Mouse (Mus musculus) midbrain, embryonic 11.5 days (tissue): ENCODE results near the gene Isg20l2. TPM values are rescaled to one million over a fixed set of nuclear protein-coding genes. Genes with fewer than 3 reads are reported as not detected.

ENCODE experiments used
- ATAC-seq: fragments of 200-750 bp; cut with Nextera tagmentation; 2 replicates; pipeline ENCODE4 v1.8.0; 2017; ENCODE audit warnings: moderate TSS enrichment, moderate library complexity; ENCODE audit not compliant: low FRiP score
- DNase-seq: peaks from one replicate; pipeline ENCODE4 v3.0.0; 2015; ENCODE audit warnings: low spot score; ENCODE audit errors: missing footprints
- H3K27ac ChIP-seq: fragments of 300-500 bp; sonication (generic); 2 replicates; pipeline ENCODE4 v1.5.1; 2014; ENCODE audit warnings: low read depth, low read length
- H3K27me3 ChIP-seq: fragments of 300-500 bp; sonication (generic); 2 replicates; pipeline ENCODE4 v1.6.1; 2014; ENCODE audit warnings: mild to moderate bottlenecking, low read length, moderate library complexity, mixed read lengths; ENCODE audit not compliant: control insufficient read depth, insufficient read depth
- H3K36me3 ChIP-seq: fragments of 300-500 bp; sonication (generic); 2 replicates; pipeline ENCODE4 v1.6.1; 2014; ENCODE audit warnings: mild to moderate bottlenecking, low read length, moderate library complexity, mixed read lengths; ENCODE audit not compliant: control insufficient read depth, insufficient read depth
- H3K4me1 ChIP-seq: fragments of 300-500 bp; sonication (generic); 2 replicates; pipeline ENCODE4 v1.6.1; 2014; ENCODE audit warnings: low read length; ENCODE audit not compliant: control insufficient read depth, insufficient read depth
- H3K4me2 ChIP-seq: fragments of 300-500 bp; sonication (generic); 2 replicates; pipeline ENCODE4 v1.6.1; 2014; ENCODE audit warnings: mild to moderate bottlenecking, moderate library complexity
- H3K4me3 ChIP-seq: fragments of 300-500 bp; sonication (generic); 2 replicates; pipeline ENCODE4 v1.5.1; 2014; ENCODE audit warnings: low read depth, low read length
- H3K9ac ChIP-seq: fragments of 300-500 bp; sonication (generic); 2 replicates; pipeline ENCODE4 v1.6.1; 2014; ENCODE audit warnings: low read length
- H3K9me3 ChIP-seq: fragments of 300-500 bp; sonication (generic); 2 replicates; pipeline ENCODE4 v1.6.1; 2016; ENCODE audit warnings: low read length; ENCODE audit not compliant: control insufficient read depth
- WGBS: fragments of 180-500 bp; shearing (Covaris S2); extraction: QIAGEN DNeasy Blood & Tissue Kit; methylation state at CpG from one replicate; pipeline ENCODE4 v1.1.7; 2014; 5-methylcytosine and 5-hydroxymethylcytosine counted together
- polyA plus RNA-seq: library from polyadenylated mRNA; unstranded; fragments of >200 nt; fragmentation: Nextera tagmentation; extraction: Ambion mirVana; gene quantifications from 2 replicates; pipeline ENCODE4 v1.2.1, GENCODE M21; 2014

Gene Isg20l2
- polyA plus RNA-seq, 1 experiment from 2014 or later: 53.9 TPM

DNA sequence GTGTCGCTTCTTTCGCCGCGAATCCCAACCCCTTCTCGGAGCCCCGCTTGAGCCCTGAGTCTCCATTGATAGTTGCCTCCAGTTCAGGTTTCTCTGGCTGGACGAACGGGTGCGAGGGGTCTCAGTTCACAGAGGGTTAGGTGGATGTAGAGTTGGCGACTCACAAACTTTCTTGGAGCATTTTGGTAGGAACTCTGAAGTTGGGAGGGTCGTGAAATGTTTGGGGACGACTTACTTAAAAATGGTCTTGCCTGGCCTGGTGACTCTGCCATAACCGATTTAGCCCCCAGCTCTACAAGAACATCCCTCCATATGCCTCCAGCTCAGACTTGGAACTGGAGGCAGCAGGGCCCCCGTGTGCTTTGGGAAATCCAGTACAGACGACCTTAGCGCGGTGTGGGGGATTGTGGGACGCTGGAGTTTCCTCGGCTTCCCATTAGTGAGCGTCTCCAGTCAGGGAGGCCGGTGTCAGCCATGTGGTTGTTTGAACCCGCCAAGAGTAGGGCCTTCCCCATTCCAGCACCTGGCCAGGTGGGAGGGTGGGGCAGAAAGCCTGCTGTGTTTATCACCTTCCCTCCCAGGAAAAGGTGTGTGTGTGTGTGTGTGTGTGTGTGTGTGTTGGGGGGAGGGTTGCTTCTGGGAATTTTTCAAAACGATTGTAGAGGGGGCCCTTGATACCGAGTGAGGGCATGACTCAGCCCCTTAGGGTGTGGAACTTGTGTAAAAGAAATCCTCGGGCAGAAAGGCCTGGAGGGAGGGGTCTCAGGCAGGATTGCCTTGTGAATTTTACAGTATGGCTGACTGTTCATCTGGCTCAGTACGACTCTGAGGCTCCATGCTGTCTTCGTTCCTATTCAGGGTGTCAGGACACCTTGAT is 22.9 kb upstream of the Isg20l2 start:
- H3K27me3 ChIP-seq: no peaks in the 10 kb centered on the region
- peak overlapping the region; percentile 83 for H3K4me2 ChIP-seq
- H3K36me3 ChIP-seq: no peaks in the 10 kb centered on the region
- peaks cover 33% of the 10 kb centered on the region for H3K4me1 ChIP-seq
- no peak for ATAC-seq
- peak overlapping the region; percentile 83 for H3K27ac ChIP-seq
- H3K4me3 ChIP-seq: peak overlapping the region; percentile 100
- under 1% methylated on average over 27 of the region's 27 CpGs for WGBS
- H3K9me3 ChIP-seq: no peaks in the 10 kb centered on the region
- peak overlapping the region; percentile 98 for H3K9ac ChIP-seq
- DNase-seq: peak; percentile 93

GRCm38 (mm10) chr3:87907906-87908305 is 22.2 kb upstream of the Isg20l2 start:
- WGBS: 25% methylated on average over 1 of the region's 1 CpGs
- H3K4me2 ChIP-seq: peak overlapping the region; percentile 83
- no peaks in the 10 kb centered on the region for H3K9me3 ChIP-seq
- peaks cover 33% of the 10 kb centered on the region for H3K4me1 ChIP-seq
- H3K27me3 ChIP-seq: no peaks in the 10 kb centered on the region
- H3K4me3 ChIP-seq: peak overlapping the region; percentile 100
- no peak for ATAC-seq
- H3K36me3 ChIP-seq: peaks cover 1% of the 10 kb centered on the region; the same call in 1 of the 2 replicates
- H3K9ac ChIP-seq: peak overlapping the region; percentile 98
- no peak overlapping the region for H3K27ac ChIP-seq
- DNase-seq: no peak

DNA sequence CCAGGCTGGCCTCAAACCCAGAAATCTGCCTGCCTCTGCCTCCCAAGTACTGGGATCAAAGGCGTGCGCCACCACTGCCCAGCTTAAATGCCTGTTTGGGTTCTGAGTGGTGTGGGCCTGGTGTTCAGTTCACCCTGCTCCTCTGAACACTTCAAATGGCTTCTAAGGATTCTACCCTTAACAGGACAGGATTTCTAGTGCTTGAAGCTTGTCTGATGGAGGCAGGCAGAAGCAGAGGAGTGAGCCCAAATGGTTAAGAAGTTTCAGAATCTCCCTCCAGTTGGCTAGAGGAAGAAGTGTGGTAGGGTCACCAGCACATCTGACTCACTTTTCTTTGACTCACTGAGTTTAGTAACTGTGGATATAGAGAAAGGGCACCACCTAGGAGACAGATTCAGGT is 20.7 kb upstream of the Isg20l2 start:
- WGBS: 98% methylated on average over 2 of the region's 2 CpGs
- DNase-seq: peak; percentile 83
- Histone ChIP-seq H3K4me1 (peaks cover 33% of the 10 kb centered on the region), H3K36me3 (peaks cover 10% of the 10 kb centered on the region), H3K27ac (0 out of 2 replicates have a peak overlapping the region, but pooled peaks have one; percentile 76), H3K4me3 (no peak overlapping the region), H3K4me2 (peak overlapping the region; percentile 59; the same call in 1 of the 2 replicates), H3K27me3 (no peaks in the 10 kb centered on the region), H3K9me3 (no peaks in the 10 kb centered on the region), H3K9ac (no peak overlapping the region; the same call in 1 of the 2 replicates)
- no peak for ATAC-seq

DNA sequence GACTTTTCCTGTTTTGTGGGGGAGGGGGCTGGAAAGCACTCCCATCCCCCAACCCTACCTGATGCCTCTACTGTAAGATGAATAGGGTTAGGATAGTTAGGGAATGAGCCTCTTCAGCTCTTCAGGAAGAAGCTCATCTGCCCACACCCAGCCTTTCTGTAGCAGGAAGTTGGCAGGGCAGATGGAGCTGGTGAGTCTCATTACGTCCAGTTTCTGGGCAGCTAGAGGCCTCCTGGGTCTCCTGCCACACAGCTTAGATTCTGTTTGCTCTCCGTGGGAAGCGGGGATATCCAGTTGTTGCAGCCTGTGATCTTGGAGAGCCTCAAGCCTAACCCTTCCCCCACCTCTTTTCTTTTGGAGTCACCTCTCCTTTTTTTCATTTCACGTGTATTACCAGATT is 20.2 kb upstream of the Isg20l2 start:
- H3K4me3 ChIP-seq: peak overlapping the region; percentile 37; the same call in 1 of the 2 replicates
- peak overlapping the region; percentile 59 for H3K4me2 ChIP-seq
- peak overlapping the region; percentile 44 for H3K9ac ChIP-seq
- ATAC-seq (no peak), DNase-seq (peak; percentile 85)
- H3K27ac ChIP-seq: peak overlapping the region; percentile 76
- H3K36me3 ChIP-seq: peaks cover 11% of the 10 kb centered on the region
- WGBS: 6% methylated on average over 4 of the region's 4 CpGs
- no peaks in the 10 kb centered on the region for H3K27me3 ChIP-seq
- H3K4me1 ChIP-seq: peaks cover 33% of the 10 kb centered on the region
- H3K9me3 ChIP-seq: no peaks in the 10 kb centered on the region

- peaks cover 11% of the 10 kb centered on the region for H3K36me3 ChIP-seq
- no peaks in the 10 kb centered on the region for H3K27me3 ChIP-seq
- H3K9me3 ChIP-seq: no peaks in the 10 kb centered on the region
- H3K4me1 ChIP-seq: peaks cover 33% of the 10 kb centered on the region
- 4% methylated on average over 12 of the region's 12 CpGs for WGBS
- peak; percentile 41 for ATAC-seq
- peak overlapping the region; percentile 53 for H3K9ac ChIP-seq
- H3K4me2 ChIP-seq: peak overlapping the region; percentile 59
- peak overlapping the region; percentile 76 for H3K27ac ChIP-seq
- DNase-seq: peak; percentile 97
- peak overlapping the region; percentile 37 for H3K4me3 ChIP-seq
Observed at GRCm38 (mm10) chr3:87910573-87911141, 19.5 kb upstream of the Isg20l2 start.

- H3K4me3 ChIP-seq: no peak overlapping the region
- no peak for ATAC-seq
Observed at GRCm38 (mm10) chr3:87913491-87913890, 16.6 kb upstream of the Isg20l2 start.

GRCm38 (mm10) chr3:87913891-87914290 is 16.2 kb upstream of the Isg20l2 start:
- Histone ChIP-seq H3K27ac (no peak overlapping the region), H3K9ac (no peak overlapping the region), H3K9me3 (no peaks in the 10 kb centered on the region), H3K4me2 (no peak overlapping the region), H3K27me3 (no peaks in the 10 kb centered on the region), H3K4me3 (no peak overlapping the region), H3K36me3 (peaks cover 11% of the 10 kb centered on the region), H3K4me1 (peaks cover 17% of the 10 kb centered on the region)
- peak; percentile 62 for DNase-seq
- ATAC-seq: no peak
- WGBS: 94% methylated on average over 10 of the region's 10 CpGs

More at GRCm38 (mm10) chr3:87913491-87913890, 16.6 kb upstream of the Isg20l2 start:
- DNase-seq: peak; percentile 8
- Histone ChIP-seq H3K36me3 (peaks cover 11% of the 10 kb centered on the region), H3K9me3 (no peaks in the 10 kb centered on the region), H3K4me2 (no peak overlapping the region), H3K9ac (no peak overlapping the region), H3K4me1 (peaks cover 21% of the 10 kb centered on the region), H3K27ac (no peak overlapping the region), H3K27me3 (no peaks in the 10 kb centered on the region)
- 90% methylated on average over 7 of the region's 7 CpGs for WGBS

DNA sequence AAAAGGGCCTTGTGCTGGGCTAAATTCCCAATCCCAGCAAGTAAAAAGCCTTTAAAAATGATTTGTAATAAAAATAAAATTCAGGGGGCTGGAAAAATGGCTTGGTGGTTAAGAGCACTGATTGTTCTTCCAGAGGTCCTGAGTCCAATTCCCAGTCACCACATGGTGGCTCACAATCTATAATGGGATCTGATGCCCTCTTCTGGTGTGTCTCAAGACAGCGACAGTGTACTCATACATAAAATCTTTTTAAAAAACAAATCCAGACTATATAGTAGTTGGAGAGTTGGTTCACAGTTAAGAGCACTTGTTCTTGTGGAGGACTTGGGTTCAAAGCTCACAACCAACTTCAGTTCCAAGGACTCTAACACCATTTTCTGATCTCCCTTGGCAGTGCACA is 13.1 kb upstream of the Isg20l2 start:
- H3K36me3 ChIP-seq: peaks cover 11% of the 10 kb centered on the region
- H3K9ac ChIP-seq: no peak overlapping the region
- ATAC-seq (no peak), DNase-seq (peak; percentile 61)
- H3K4me1 ChIP-seq: peaks cover 5% of the 10 kb centered on the region
- H3K27me3 ChIP-seq: no peaks in the 10 kb centered on the region
- WGBS: 93% methylated on average over 1 of the region's 1 CpGs
- H3K4me3 ChIP-seq: no peak overlapping the region
- H3K27ac ChIP-seq: no peak overlapping the region
- H3K9me3 ChIP-seq: no peaks in the 10 kb centered on the region
- H3K4me2 ChIP-seq: no peak overlapping the region

- 97% methylated on average over 1 of the region's 1 CpGs for WGBS
- H3K27ac ChIP-seq: no peak overlapping the region
- no peaks in the 10 kb centered on the region for H3K27me3 ChIP-seq
- ATAC-seq (0 out of 2 replicates have a peak, but pooled peaks have one; percentile 7), DNase-seq (peak; percentile 80)
- no peak overlapping the region for H3K4me2 ChIP-seq
- no peak overlapping the region for H3K9ac ChIP-seq
- no peak overlapping the region for H3K4me3 ChIP-seq
- no peaks in the 10 kb centered on the region for H3K9me3 ChIP-seq
- H3K36me3 ChIP-seq: peaks cover 7% of the 10 kb centered on the region
- peaks cover 5% of the 10 kb centered on the region for H3K4me1 ChIP-seq
Observed at GRCm38 (mm10) chr3:87918551-87918950, 11.6 kb upstream of the Isg20l2 start.
